24 mouse cellular contexts compared by ENCODE assay signal in genomic region chrX:99035407-99035806, GRCm38 (mm10). TPM values are rescaled to one million over a fixed set of nuclear protein-coding genes. Genes with fewer than 3 reads are reported as not detected.
A peak's percentile ranks its signal among the peaks of the same experiment; 100 is the strongest.
DNase-seq lines count a peak whose midpoint lies in the region; ATAC-seq and TF ChIP-seq lines count a peak whose summit lies in the region.
"Had no signal": no experiment of that assay in that cellular context is flagged by ENCODE, and none has a peak within 500 bp of the region (broad histone marks: within the 10 kb centered on the region; RNA-seq: fewer than 3 reads in every experiment).

No protein-coding gene starts in this region.

- no peak for TF ChIP-seq CTCF in testis, adult 2 months (IDR thresholded peaks at IDR 0.05; ENCODE audit: control insufficient read depth, insufficient read depth, insufficient replicate concordance, low read depth, low read length)
- TF ChIP-seq CTCF in bone marrow macrophage, adult 2 months (IDR thresholded peaks at IDR 0.05; ENCODE audit: low read depth, low read length): no peak

- H3K27ac ChIP-seq in testis, adult 2 months (ENCODE audit: control insufficient read depth, insufficient read depth, low read depth, low read length): 0 out of 2 replicates have a peak overlapping the region, but pooled peaks have one; percentile 21
- H3K27ac ChIP-seq in bone marrow macrophage, adult 2 months (ENCODE audit: insufficient read depth, low read depth, low read length): peak overlapping the region; percentile 13; the same call in 1 of the 2 replicates
- H3K27ac ChIP-seq: embryonic facial prominence, embryonic 12.5 days; embryonic facial prominence, embryonic 15.5 days; gastrocnemius, adult 2 months; hindbrain, embryonic 14.5 days; hindbrain, postnatal 0 days had no signal

- no peaks in the 10 kb centered on the region for H3K27me3 ChIP-seq in testis, adult 2 months (ENCODE audit: control insufficient read depth, insufficient read depth, low read length)

- no peak overlapping the region for H3K4me3 ChIP-seq in testis, adult 2 months (ENCODE audit: control insufficient read depth, low read depth, low read length)
- no peak overlapping the region for H3K4me3 ChIP-seq in bone marrow macrophage, adult 2 months (ENCODE audit: insufficient read depth, low read length)
- H3K4me3 ChIP-seq: embryonic facial prominence, embryonic 12.5 days; embryonic facial prominence, embryonic 15.5 days; gastrocnemius, adult 2 months had no signal

- no peaks in the 10 kb centered on the region for H3K36me3 ChIP-seq in testis, adult 2 months (ENCODE audit: control insufficient read depth, insufficient read depth, low read length)
- H3K36me3 ChIP-seq: embryonic facial prominence, embryonic 12.5 days; embryonic facial prominence, embryonic 15.5 days had no signal

- no peak for DNase-seq in testis, postnatal 10 days (ENCODE audit: low spot score)
- no peak for DNase-seq in gastrocnemius, adult 8-10 months (ENCODE audit: low spot score in 2 of 2)
- DNase-seq in adrenal gland, adult 2 months: no peak
- DNase-seq in cerebellum, postnatal 36 days: no peak
- DNase-seq: adrenal gland, postnatal 14 days; cerebellum, adult 11-12 months; cerebellum, adult 8-10 months; cerebellum, postnatal 10 days; forebrain, postnatal 0 days; gastrocnemius, adult 2 months; gastrocnemius, postnatal 36 days; heart, adult 18-20 months had no signal

- H3K4me1 ChIP-seq in testis, adult 2 months (ENCODE audit: control insufficient read depth, insufficient read depth, low read length): no peaks in the 10 kb centered on the region
- peaks cover 7% of the 10 kb centered on the region for H3K4me1 ChIP-seq in bone marrow macrophage, adult 2 months (ENCODE audit: control insufficient read depth, insufficient read depth, low read length)
- H3K4me1 ChIP-seq: embryonic facial prominence, embryonic 12.5 days; embryonic facial prominence, embryonic 15.5 days had no signal

- peak; percentile 46 to 68; a peak in 3 of 4 replicates for ATAC-seq in hematopoietic stem cell, adult 5-6 weeks (replicated peaks in 1 of 2; ENCODE audit: insufficient read depth in 1 of 2, low FRiP score in 2 of 2, low TSS enrichment in 1 of 2, low read depth in 1 of 2, poor library complexity in 2 of 2, severe bottlenecking in 2 of 2)
- 0 out of 2 replicates have a peak, but pooled peaks have one; percentile 47 for ATAC-seq in megakaryocyte-erythroid progenitor cell, adult 5-6 weeks (replicated peaks; ENCODE audit: low FRiP score, low TSS enrichment, poor library complexity, severe bottlenecking)
- ATAC-seq: forebrain, embryonic 14.5 days; forebrain, postnatal 0 days; hindbrain, postnatal 0 days; inflammation-experienced regulatory T-cells, adult 6 months; intestine, embryonic 16.5 days; Patski had no signal

- TF ChIP-seq POLR2A in testis, adult 2 months (IDR thresholded peaks at IDR 0.05; ENCODE audit: control insufficient read depth, low read depth, low read length): no peak
- TF ChIP-seq POLR2A in bone marrow macrophage, adult 2 months (IDR thresholded peaks at IDR 0.05; ENCODE audit: borderline replicate concordance, low read depth, low read length): no peak

RNA-seq across cellular contexts. Expression of gene Stard8, which starts 32.4 kb away (rescaled TPM):
- polyA plus RNA-seq in testis, adult 2 months (2012; rRNA removed): 6.7 and 7.7 TPM in 2 replicates
- 50.1 and 57.4 TPM in 2 replicates for polyA plus RNA-seq in bone marrow macrophage, adult 2 months (2012; ENCODE audit: insufficient read depth, insufficient read length, missing spikeins)
- total RNA-seq in hematopoietic stem cell, adult 5-6 weeks (2017): 5.4 and 5.5 TPM in 2 replicates
- 0.28 and 5.5 TPM in 2 replicates for total RNA-seq in megakaryocyte-erythroid progenitor cell, adult 5-6 weeks (2014; fragmentation: Nextera tagmentation)
- 0.42 TPM in 2 replicates for total RNA-seq in megakaryocyte-erythroid progenitor cell, adult 5-6 weeks (2017)
- total RNA-seq in gastrocnemius, adult 8-10 months (2022): 10 to 100 TPM in 2 of 4 experiments, 1 to 10 TPM in 2; 8.8 to 10.8 (median 10.3) TPM
- 10 to 100 TPM; 35.7 to 42.7 TPM for total RNA-seq in adrenal gland, adult 2 months (2021)
- 74.1 and 74.4 TPM in 2 replicates for polyA plus RNA-seq in adrenal gland, adult 2 months (2012; rRNA removed)
